Mouse (Mus musculus) adrenal gland (tissue): Measurements from ENCODE around the gene Lyplal1.

Source experiments
- intact Hi-C: fragments of 180-260 bp; cut with DNase I; formaldehyde crosslinking; loops from one replicate; pipeline ENCODE4 v1.15.1; 2025
- long read RNA-seq, 2 experiments: library from polyadenylated mRNA; unstranded; transcript quantifications; one replicate each; pipeline ENCODE4 v2.0.0; 2020; ENCODE audit warnings: borderline replicate concordance in 1 of 2; ENCODE audit not compliant: insufficient replicate concordance in 1 of 2

The Lyplal1 gene
- long read RNA-seq, experiment 1, transcript Lyplal1-201 (5 exons, 1,578 nt): major isoform, 7 of 9 reads
- long read RNA-seq, experiment 1, partial matches to known transcripts: 0 of 9 reads
- long read RNA-seq, experiment 1, other reads (novel, unspliced or antisense): 2 of 9 reads
- long read RNA-seq, experiment 2, transcript Lyplal1-201 (5 exons, 1,578 nt): major isoform, 5 of 10 reads
- long read RNA-seq, experiment 2, partial matches to known transcripts: 0 of 10 reads
- long read RNA-seq, experiment 2, other reads (novel, unspliced or antisense): 1 of 10 reads

DNA sequence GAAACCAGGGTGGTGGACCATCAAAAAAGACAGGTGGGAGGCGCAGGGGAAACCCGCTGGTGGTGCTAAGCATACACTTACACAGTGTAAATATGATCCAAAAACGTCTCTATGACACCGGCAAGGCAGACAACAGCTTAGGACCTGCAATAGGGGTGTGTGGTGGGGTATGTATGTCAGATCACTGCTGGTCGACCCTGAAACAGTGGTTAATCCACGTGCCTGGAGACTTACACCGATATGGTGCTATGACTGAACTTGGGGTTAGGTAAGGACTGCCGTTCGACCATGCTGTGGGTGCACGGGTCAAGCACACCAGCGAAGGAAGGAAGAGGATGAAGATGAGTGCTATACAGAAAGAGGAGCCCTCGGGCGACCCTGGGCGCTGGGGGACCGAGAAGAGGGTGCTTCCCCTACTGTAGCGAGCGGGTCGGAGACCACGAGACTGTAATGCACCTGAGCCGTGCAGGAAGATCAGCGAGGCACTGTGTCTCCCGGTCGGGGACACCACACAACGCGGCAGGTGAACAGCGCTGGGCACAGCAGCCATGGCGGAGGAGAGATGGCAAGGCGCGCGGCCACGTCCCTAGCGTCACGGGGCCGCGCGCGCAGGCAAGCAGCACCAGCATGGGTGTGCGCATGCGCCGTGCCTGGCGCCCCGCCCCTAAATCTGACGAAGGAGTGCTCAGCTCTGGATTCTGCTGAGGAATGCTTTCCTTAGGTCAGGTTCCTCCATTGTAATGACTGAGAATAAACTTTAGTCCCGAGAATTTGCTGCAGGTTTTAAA lies at the start of gene Lyplal1:
Lyplal1 (minus strand) TSS at position 610 of the 788 bp plus-strand sequence.
- intact Hi-C loops: no loop called here

DNA sequence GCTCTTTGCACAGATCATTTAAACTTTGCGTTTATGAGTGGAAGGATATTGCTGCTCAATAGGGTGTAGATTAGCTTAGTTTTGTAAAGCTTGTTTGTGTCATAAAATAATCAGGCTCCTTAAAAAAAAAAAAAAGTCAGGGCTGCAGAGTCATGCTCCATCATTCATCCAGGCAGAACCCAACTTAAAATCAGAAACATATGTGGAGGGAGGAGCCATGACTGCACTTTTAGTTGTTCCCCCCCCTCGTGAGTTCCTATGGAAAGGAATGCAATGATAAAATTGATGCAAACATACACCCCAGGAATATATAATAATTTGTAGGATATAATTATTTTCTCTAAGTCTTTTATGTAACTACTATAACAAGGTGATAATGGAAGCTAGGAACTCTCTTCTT lies 46.5 kb upstream of the Lyplal1 start:
- intact Hi-C loops: no loop called here

DNA sequence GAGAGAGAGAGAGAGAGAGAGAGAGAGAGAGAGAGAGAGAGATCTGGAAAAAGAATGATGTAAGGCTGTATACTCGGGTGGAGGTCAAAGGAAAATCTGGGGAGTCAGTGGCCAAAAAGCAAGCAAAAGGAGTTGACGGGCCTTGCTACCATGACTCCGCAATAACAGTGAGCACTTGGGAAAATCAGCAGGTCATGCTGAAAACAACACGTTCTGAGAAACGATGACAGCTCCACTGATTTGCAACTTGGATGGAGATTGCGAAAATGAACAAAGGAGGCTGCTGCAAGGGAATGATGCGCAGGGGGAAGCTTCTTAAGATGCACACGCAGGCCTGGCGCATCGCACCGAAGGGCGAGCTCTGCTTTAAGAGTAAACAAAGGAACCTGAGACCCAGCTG lies 46.1 kb upstream of the Lyplal1 start:
- intact Hi-C loops: no loop called here

DNA sequence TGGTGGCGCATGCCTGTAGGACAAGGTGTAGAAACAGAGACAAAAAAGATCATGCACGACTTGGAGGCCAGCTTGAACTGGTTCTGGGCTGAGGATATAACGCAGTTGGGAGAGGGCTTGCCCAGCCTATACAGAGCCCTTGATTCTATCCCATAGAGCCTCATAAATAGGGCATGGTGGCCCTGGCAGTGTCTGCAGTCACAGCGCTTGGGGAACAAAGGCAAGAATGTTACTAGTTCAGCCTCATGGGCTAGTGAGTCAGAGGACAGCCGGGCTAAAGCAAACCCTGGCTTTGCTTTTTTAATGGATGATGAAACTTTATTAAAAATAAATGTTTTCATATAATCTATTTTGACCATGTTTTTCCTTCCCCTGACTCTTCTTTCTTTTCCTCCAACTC lies 33.3 kb upstream of the Lyplal1 start:
- intact Hi-C loops: no loop called here

- intact Hi-C loops: no loop called here
Observed at GRCm38 (mm10) chr1:186145444-186145843, 28.3 kb upstream of the Lyplal1 start.

DNA sequence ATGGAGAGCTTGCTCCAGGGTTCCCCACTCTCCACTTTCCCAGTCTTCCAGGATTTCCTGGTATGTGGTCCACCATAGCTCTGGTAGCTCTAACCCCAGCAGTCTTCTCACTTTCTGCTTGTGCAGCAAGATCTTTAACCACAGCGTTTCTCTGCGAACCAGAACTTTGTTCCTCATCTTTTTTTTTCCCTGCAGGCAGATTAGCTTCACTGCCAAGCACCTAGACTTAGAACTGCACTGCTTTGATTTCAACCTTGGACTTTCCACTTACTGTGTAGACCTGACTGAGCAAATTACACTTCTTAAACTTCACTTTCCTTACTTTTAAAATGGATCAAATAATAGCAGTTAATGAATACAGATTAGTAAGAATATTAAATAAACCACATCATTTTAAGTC lies 23.1 kb upstream of the Lyplal1 start:
- intact Hi-C loops: no loop called here

DNA sequence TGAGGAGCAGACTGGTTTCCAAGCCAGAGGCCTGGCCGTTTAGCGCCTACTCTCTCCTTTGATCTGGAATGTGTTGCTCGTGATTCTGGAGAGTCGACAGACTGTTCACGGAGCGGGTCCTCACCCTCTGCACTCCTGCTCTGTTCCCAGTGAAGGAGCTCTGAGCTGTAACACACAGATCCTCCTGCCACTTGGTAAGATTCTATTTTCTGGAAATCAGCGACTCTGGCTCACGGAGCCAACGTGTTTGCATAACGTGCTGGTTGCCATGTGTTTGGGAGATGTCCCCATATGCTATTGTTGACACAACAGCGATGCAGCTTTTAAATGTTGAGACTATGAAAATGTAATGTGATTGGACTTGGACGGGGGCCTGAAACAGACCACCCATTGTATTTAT lies 20.8 kb upstream of the Lyplal1 start:
- intact Hi-C loops: no loop called here

- intact Hi-C loops: no loop called here
Observed at GRCm38 (mm10) chr1:186136636-186137380, 19.7 kb upstream of the Lyplal1 start.

DNA sequence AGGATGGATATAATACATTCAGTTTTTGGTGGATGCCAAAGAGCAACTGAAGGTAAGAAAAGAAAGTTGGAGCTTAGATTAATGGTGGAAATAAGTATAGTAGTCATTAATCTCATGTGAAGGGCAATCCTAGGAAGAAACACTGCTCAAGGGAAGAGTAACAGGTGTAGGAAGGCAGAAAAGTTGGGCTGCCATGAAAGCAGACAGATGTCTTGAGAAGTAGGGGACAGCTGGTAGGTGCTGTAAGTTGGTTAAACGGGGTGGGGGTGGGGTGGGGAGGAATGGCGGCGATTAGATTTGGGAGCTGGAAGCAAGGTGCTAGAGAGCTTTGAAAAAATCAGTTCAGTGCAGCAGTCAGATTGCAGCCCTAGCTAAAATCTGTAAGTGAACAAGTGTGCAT lies 14.4 kb upstream of the Lyplal1 start:
- intact Hi-C loops: no loop called here

DNA sequence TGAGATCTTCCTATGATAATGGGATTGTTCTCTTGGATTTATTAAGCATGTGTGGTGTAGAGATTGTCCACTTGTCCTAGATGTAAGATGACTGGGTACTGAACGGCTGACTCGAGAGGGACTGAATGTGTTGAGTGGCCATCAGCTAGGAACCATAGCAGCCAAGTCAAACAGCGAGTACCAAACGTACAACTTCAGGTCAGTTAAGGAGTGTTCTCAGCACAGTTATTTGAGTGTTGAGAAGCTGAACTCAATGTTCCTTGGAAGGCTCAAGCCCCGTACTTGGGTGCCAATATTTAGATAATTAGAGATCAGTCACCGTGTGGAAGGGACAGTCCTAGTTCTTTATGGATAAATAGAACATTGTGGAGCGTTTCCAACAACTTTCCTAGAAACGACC lies 11.8 kb upstream of the Lyplal1 start:
- intact Hi-C loops: no loop called here

- intact Hi-C loops: no loop called here
Observed at GRCm38 (mm10) chr1:186126313-186126862, 9.3 kb upstream of the Lyplal1 start.

DNA sequence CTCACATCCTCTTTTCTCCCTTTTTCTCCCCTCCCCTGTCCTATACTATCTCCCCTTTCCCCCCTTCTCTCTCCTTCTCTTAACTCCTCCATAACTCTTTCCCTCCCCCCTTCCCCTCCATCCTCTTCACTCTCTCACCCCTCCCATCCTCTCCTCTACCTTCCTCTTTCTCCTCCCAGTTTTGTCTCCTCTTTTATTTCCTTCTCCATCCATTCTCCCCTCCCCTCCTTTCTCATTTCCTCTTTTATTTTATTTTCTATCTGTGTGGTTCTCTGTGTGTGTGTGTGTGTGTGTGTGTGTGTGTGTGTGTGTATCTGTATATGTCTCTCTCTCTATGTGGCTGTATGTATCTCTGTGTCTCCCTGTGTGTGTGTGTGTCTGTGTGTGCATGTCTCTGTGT lies 6.6 kb upstream of the Lyplal1 start:
- intact Hi-C loops: no loop called here

- intact Hi-C loops: no loop called here
Observed at GRCm38 (mm10) chr1:186119856-186120255, 2.7 kb upstream of the Lyplal1 start.

- intact Hi-C loops: no loop called here
Observed at GRCm38 (mm10) chr1:186116086-186116600, 967 bp downstream of the Lyplal1 start.

GRCm38 (mm10) chr1:186102313-186102712 lies 14.8 kb downstream of the Lyplal1 start:
- intact Hi-C loops: no loop called here

- intact Hi-C loops: no loop called here
Observed at GRCm38 (mm10) chr1:186066266-186066897, 50.7 kb downstream of the Lyplal1 start.

DNA sequence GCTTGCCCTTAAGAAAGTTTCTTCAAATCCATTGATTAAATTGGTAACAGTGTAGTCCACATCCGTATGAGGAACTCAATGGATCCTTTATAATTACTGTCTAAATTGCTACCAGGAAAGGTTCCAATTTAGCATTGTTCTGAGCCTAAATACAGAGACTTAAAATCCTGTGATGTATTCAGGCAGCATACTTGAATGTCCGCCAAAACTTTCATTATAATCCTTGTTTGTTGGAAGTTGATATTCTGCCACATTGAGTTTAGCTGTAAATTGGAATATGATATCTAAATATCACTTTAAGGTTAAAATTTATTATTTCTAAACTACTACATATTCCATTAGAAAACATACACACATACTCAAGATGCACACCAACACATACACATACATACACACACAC lies 57.1 kb downstream of the Lyplal1 start:
- intact Hi-C loops: no loop called here

DNA sequence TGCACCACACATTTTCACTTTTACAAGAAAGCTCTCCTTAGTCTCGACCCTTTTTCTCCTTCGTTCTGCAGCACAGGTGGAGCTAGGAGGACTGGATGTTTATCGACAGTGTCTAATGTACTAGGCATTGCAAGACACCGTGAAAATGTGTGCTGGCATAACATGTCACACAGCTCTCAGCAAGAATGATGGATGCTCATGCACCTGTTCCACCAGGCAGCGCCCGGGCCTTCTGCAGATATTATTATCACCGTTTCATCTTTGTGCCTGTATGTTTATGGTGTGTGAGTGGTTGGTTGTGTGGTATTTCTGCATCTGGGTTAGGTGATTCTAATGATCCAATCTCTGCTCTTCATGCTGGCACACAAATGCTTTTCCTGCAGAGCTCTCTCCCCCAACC lies 62.9 kb downstream of the Lyplal1 start:
- intact Hi-C loops: no loop called here

GRCm38 (mm10) chr1:186053280-186054043 lies 63.6 kb downstream of the Lyplal1 start:
- intact Hi-C loops: no loop called here

- intact Hi-C loops: no loop called here
Observed at GRCm38 (mm10) chr1:186043709-186044452, 73.2 kb downstream of the Lyplal1 start.
